Mouse (Mus musculus) c-Kit-positive CD71-negative TER-119-negative erythroid progenitor cells, embryonic 14.5 days (primary cell): Measurements from ENCODE around the gene Meioc.

Source experiments
- DNase-seq: peaks from one replicate; pipeline ENCODE4 v3.0.0-alpha.2; 2013; ENCODE audit warnings: low read depth

Gene Meioc

GRCm38 (mm10) chr11:102663416-102663815 lies at the start of gene Meioc:
Gene Meioc, plus strand, starts transcription at chr11:102663716.
- DNase-seq = no peak

- no peak for DNase-seq
Observed at GRCm38 (mm10) chr11:102619449-102619848, 44.1 kb upstream of the Meioc start.

DNA sequence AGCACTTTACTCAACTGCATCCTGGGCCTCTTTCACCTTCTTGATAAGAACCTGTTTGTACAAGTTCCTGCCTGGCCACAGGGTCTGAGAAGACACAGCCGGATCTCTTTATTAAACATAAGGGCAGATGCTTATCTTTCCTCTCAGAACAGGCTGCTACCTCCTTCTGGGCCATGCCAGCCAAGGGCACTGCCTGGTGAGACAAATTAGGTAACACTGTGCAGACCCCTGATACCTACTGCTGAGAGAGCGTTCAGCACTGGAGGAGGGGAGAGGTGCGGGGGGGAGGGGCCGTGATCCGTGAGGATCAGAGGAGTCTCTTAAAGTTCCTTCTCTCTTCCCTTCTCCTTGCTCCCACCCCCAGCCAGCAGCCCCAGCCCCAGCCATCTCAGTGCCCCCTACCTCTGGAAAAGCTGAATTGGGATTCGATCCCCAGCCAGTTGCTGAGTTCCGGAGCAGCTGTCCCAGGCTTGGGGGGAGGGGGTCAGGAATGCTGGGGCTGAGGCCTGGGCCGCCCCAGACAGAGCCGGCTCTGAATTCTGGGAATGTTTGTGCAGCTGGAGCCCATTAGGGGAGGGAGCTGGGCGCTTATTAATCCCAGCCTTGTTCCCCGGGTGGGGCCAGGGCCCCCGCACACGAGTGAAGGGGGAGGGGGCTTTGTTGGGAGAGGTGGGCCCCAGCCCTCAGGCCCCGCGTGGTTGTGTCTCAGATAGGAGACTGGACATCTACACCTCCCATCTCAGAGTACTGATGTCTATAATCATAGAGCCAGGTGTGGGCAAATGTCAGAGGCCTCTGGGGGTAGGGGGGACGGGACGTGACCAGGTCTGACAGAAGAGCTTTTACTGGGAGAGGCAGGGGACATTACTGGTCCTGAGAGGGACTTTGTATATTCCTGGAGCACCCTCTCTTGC lies 39.4 kb upstream of the Meioc start:
- no peak for DNase-seq

GRCm38 (mm10) chr11:102624888-102625407 lies 38.6 kb upstream of the Meioc start:
- DNase-seq = no peak

DNA sequence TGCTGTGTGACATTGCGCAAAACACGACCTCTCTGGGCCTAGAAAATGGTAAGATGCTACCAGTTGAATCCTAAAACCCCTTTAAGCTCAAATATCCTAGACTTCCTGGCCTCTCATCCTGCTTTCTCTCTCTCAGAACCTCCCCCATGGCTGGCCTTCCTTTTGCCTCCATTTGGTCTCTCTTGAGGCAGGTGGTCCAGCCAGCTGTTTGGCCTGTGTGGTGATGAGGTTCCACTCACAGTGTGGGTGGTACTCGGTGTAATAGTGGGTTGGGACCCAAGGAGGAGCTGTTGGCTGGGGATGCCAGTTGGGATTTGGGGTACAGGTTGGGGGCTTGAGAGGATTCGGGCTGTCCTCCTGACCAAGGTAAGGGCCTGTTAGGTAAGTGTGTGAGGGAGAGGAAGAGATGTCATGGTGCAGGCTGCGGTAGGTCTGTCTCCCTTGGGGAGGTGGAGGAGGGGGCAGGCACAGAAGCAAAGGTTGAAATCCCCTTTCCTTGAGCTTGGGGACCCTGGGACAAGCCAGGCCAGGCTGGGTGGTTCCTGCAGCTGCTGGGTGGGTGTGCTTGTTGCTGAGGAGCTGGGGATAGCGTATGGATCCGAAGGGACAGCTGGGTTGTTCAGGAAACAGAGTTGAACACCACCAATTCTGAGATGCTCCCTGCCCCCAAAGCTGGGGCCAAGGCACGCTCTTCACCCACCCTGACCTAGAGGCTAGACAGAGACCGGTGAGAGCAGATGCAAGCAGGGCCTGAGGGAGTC lies 36.2 kb upstream of the Meioc start:
- no peak for DNase-seq

- no peak for DNase-seq
Observed at GRCm38 (mm10) chr11:102628529-102628928, 35.0 kb upstream of the Meioc start.

DNA sequence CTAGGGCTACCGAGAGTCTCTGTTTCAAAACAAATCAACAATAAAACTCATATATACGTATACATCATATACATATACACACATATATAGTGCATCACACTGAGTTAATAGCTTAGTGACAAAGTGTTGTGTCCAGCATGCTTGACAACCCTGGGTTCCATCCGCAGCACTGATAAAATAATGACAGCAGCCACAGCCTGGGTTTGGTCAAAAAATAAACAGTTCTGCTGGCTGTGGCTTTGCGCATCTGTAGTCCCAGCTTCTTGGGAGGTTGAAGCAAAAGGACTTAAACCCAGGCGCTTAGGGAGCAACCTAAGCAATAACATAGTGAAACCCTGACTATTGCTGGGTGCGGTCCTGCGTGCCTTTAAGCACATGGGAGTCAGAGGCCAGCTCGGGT lies 34.1 kb upstream of the Meioc start:
- no peak for DNase-seq

GRCm38 (mm10) chr11:102630731-102631130 lies 32.8 kb upstream of the Meioc start:
- DNase-seq = no peak

GRCm38 (mm10) chr11:102631203-102631602 lies 32.3 kb upstream of the Meioc start:
- DNase-seq = no peak

GRCm38 (mm10) chr11:102632725-102633124 lies 30.8 kb upstream of the Meioc start:
- no peak for DNase-seq

GRCm38 (mm10) chr11:102633379-102633778 lies 30.1 kb upstream of the Meioc start:
- no peak for DNase-seq

DNA sequence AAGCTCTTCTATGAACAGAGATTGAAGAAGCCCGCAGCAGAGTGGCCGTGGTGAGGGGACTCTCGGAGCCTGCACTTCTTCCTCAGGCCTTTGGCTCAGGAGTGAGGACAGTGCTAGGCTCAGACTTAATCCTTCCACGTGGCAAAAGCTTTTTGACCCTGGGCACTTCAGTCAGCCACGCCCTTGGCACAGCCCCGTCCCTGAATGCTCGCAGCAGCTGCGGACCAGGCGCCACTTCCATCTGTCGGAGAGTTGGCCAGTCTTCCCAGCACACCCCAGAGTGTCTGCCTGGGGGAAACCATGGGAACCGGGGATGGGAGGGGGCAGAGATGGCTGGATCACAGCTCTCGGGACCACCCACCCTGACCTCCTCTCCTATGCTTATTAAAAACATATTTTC lies 26.6 kb upstream of the Meioc start:
- DNase-seq = no peak

GRCm38 (mm10) chr11:102643891-102644382 lies 19.6 kb upstream of the Meioc start:
- DNase-seq = no peak

DNA sequence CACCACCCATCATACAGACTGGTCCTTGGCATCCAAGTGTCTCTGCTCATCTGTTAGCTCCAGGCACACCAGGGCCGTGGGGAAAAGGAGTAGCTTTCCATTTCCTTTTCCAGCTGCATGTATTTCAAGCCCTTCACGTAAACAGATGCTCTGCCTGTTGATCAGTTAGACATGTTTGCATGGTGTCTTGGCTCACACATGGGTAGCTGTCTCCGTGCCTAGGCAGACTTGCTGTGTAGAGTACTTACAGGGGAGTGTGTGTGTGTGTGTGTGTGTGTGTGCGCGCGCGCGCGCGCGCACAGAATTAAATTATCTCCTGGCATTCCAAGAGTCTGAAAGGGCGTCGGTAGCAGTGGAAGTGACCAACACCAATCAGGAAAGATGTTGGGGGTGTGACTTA lies 17.3 kb upstream of the Meioc start:
- no peak for DNase-seq

DNA sequence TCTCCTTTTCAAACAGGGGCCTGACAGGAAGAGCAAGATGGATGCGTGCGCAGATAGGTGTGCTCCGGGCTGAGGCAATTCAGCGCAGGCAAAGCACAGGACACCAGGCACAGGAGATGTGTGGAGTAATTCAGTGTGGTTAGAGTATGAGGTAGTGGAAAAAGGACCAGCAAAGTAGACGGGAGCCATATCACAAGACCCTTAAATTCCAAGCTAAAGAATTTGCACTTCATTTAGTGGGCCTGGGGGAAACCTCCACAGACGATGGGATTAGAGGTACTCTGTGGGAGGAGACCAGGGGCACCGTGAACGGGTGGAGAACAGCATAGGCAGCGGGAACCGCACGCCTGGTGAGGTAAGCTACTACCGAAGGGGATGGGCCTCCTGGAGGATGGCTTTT lies 15.6 kb upstream of the Meioc start:
- no peak for DNase-seq

DNA sequence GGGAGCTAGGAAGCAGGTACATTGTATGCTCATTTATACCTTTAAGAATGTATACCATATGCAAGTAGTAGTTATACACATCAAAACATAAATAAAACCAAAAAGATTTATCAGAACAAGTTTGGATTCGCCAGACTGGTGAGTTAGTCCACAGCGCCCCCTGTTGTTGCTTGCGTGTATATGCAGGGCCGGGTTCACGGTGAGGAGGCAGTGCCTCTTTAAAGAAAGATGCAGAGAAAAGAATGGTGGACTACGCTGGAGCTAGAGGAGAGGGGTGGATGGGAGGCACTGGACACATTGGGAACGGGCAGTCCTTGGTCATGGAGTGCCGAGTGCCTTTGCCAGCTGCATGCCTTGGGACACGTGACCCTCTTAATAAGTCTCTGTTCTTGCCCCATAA lies 12.1 kb upstream of the Meioc start:
- peak; percentile 63 for DNase-seq

GRCm38 (mm10) chr11:102652844-102653243 lies 10.7 kb upstream of the Meioc start:
- DNase-seq = peak; percentile 20

DNA sequence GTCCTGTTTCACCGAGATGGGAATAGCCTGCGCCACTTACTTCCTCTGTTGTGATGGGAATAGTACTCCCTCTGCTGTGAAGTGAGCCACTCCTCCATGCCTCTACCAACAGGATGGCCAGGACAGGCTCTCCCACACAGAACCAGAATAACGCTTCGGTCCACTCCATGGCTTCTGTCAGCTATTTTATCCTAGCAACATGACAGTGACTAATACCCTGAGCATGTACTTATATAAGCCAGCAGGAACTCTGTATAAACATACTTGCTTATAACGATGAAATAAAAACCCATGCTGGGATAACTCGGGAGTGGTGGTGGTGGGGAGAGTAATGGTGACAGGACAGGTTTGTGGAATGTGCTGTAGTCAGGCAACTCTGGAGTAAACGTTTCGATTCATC lies 7.6 kb upstream of the Meioc start:
- no peak for DNase-seq

GRCm38 (mm10) chr11:102656326-102656926 lies 7.1 kb upstream of the Meioc start:
- DNase-seq = no peak

DNA sequence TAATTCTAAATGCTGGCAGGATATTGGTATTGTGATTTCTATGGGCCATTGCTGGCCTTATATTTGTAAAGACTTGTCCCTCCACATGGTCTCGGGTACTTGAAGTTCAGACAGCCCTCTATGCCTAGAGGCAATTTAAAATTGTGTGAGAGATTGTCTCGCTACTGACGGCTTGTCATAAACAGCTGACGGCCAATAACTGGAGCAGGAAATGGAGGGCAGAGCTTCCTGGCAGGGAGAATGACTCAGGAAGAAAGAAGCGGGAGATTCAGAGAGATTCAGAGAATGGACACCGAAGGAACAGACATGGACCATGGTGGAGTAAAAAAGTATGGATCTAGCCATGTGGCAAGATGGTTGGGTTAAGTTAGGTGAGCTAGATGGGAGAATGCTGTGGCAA lies 6.6 kb upstream of the Meioc start:
- DNase-seq = no peak

DNA sequence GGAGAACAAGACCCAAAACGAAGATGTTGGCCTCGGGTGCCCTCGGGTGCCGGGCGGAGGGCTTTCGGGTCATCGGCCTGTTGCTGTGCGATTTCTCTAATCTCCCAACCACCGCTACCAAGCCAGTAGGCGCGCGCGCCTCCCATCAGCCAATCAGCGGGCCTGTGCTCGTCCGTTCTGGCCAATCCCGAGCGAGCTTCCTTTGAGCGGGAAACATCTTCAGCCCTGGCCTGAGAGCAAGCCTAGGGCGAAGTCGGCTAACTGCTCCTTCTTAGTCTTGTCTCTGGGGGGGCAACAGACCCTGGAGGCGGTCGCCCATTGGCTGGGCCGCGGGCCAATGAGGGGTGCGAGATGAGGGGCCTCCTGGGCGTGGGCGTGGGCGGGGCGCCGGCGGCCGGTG lies 1.6 kb downstream of the Meioc start:
- DNase-seq = no peak

DNA sequence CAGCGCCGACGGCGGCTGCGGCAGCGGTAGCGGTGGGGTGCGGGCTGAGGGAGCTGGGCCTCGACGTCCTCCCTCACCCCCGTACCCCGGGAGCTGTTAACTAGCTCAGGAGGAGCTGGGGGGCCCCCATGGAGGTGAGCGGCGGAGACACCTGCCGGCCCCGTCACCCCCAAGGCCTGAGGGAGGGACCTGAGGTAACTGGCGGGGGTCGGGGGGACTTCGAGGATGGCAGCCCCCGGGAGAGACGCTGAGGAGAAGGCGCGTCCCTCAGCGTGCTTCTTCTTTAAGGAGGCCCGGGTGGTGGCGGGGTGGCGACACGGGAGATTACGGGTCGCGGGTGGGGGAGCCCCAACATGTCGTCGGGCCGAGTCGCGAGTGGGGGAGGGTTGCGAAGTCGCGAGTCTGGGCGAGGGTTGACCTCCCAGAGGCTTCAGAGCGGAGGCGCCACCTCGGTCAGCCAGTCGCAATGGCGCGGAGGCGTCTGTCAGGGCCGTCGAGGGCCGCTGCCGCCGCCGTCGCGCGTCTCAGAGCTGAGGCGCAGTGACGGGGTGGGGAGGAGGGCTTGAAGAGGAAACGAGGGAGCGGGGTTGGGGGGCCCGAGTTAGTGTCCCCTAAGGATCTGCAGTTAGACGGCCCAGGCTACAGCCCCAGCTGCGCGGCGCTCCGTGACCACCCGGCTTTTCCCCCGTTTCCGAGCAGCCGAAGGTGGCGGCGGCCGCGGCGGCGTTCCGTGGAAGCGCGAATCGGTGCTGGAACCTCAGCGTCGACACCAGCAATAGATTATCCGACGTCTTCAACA lies 2.3 kb downstream of the Meioc start:
- no peak for DNase-seq
